ENCODE assay signal across 17 mouse cellular contexts in genomic region chr19:6947742-6948141, GRCm38 (mm10). TPM values are rescaled to one million over a fixed set of nuclear protein-coding genes. Genes with fewer than 3 reads are reported as not detected.
"Had no signal": no experiment of that assay in that cellular context is flagged by ENCODE, and none has a peak within 500 bp of the region (broad histone marks: within the 10 kb centered on the region; RNA-seq: fewer than 3 reads in every experiment).

No protein-coding gene starts in this region.

- H3K4me2 ChIP-seq: limb, embryonic 13.5 days; liver, embryonic 11.5 days; lung, embryonic 14.5 days; midbrain, embryonic 11.5 days; midbrain, embryonic 15.5 days; stomach, embryonic 15.5 days had no signal

- H3K27me3 ChIP-seq: limb, embryonic 13.5 days; megakaryocyte, embryonic 14.5 days; midbrain, embryonic 15.5 days; stomach, embryonic 15.5 days had no signal

- H3K9me3 ChIP-seq: limb, embryonic 13.5 days; megakaryocyte, embryonic 14.5 days; midbrain, embryonic 15.5 days; stomach, embryonic 15.5 days had no signal

- H3K9ac ChIP-seq: limb, embryonic 13.5 days; lung, embryonic 14.5 days; midbrain, embryonic 15.5 days; stomach, embryonic 15.5 days had no signal

- H3K4me3 ChIP-seq: layer of hippocampus, adult 2 months; limb, embryonic 13.5 days; megakaryocyte, embryonic 14.5 days; midbrain, embryonic 15.5 days; stomach, embryonic 15.5 days had no signal

- H3K36me3 ChIP-seq: stomach, embryonic 15.5 days had no signal

- DNase-seq: kidney, adult 9 months; kidney, postnatal 4 days; lung, embryonic 14.5 days; lung, postnatal 14 days; right cerebral cortex, postnatal 14 days; thymus, adult 2 months; thymus, postnatal 25 days had no signal

- ATAC-seq: midbrain, embryonic 15.5 days had no signal

- H3K27ac ChIP-seq: kidney, postnatal 0 days; layer of hippocampus, adult 2 months; limb, embryonic 13.5 days; macrophage; midbrain, embryonic 15.5 days; stomach, embryonic 15.5 days had no signal

RNA-seq across cellular contexts. Expression of gene Kcnk4, which starts 13.4 kb away (rescaled TPM):
- total RNA-seq: monocyte, adult 5-6 weeks had no signal
- polyA plus RNA-seq: macrophage; midbrain, embryonic 11.5 days had no signal

RNA-seq across cellular contexts. Expression of gene Catsperz, which starts 22.6 kb away (rescaled TPM):
- total RNA-seq: monocyte, adult 5-6 weeks had no signal
- polyA plus RNA-seq: macrophage; midbrain, embryonic 11.5 days had no signal
